Mouse (Mus musculus) limb, embryonic 13.5 days (tissue): ENCODE data around the gene Slc35e1. TPM values are rescaled to one million over a fixed set of nuclear protein-coding genes. Genes with fewer than 3 reads are reported as not detected.

Source experiments
- ATAC-seq: fragments of 200-750 bp; cut with Nextera tagmentation; 2 replicates; pipeline ENCODE4 v1.8.0; 2017; ENCODE audit warnings: low read depth, moderate number of reproducible peaks, moderate TSS enrichment; ENCODE audit not compliant: low FRiP score
- H3K27ac ChIP-seq: fragments of 300-500 bp; sonication (generic); 2 replicates; pipeline ENCODE4 v1.5.1; 2015; ENCODE audit warnings: inconsistent platforms, mild to moderate bottlenecking, moderate library complexity
- H3K27me3 ChIP-seq: fragments of 300-500 bp; sonication (generic); 2 replicates; pipeline ENCODE4 v1.6.1; 2015; ENCODE audit warnings: mild to moderate bottlenecking, inconsistent platforms
- H3K36me3 ChIP-seq: fragments of 300-500 bp; sonication (generic); 2 replicates; pipeline ENCODE4 v1.6.1; 2015; ENCODE audit warnings: inconsistent platforms, mild to moderate bottlenecking, moderate library complexity
- H3K4me1 ChIP-seq: fragments of 300-500 bp; sonication (generic); 2 replicates; pipeline ENCODE4 v1.6.1; 2015; ENCODE audit warnings: inconsistent platforms
- H3K4me2 ChIP-seq: fragments of 300-500 bp; sonication (generic); replicated peaks from 2 replicates; pipeline ENCODE4 v1.6.1; 2015; ENCODE audit warnings: inconsistent platforms, mild to moderate bottlenecking, moderate library complexity
- H3K4me3 ChIP-seq: fragments of 300-500 bp; sonication (generic); 2 replicates; pipeline ENCODE4 v1.5.1; 2015; ENCODE audit warnings: moderate library complexity, mild to moderate bottlenecking, inconsistent platforms
- H3K9ac ChIP-seq: fragments of 300-500 bp; sonication (generic); 2 replicates; pipeline ENCODE4 v1.6.1; 2015; ENCODE audit warnings: mild to moderate bottlenecking, inconsistent platforms
- H3K9me3 ChIP-seq: fragments of 300-500 bp; sonication (generic); 2 replicates; pipeline ENCODE4 v1.6.1; 2016; ENCODE audit warnings: inconsistent platforms
- WGBS: fragments of 180-500 bp; shearing (Covaris S2); methylation state at CpG from one replicate; pipeline ENCODE4 v1.1.7; 2015; 5-methylcytosine and 5-hydroxymethylcytosine counted together
- polyA plus RNA-seq: library from polyadenylated mRNA; unstranded; fragments of >200 nt; fragmentation: Nextera tagmentation; extraction: Ambion mirVana; gene quantifications from 2 replicates; pipeline ENCODE4 v1.2.1, GENCODE M21; 2015

The Slc35e1 gene
- 20.2 and 21.8 TPM in 2 replicates for polyA plus RNA-seq

- Histone ChIP-seq H3K36me3 (peaks cover 59% of the 10 kb centered on the region), H3K27ac (peak within 1 kb of the TSS; percentile 65), H3K9me3 (no peaks in the 10 kb centered on the region), H3K4me2 (peak within 1 kb of the TSS; percentile 94), H3K4me3 (peak within 1 kb of the TSS; percentile 93), H3K9ac (peak within 1 kb of the TSS; percentile 92), H3K4me1 (peaks cover 31% of the 10 kb centered on the region), H3K27me3 (no peaks in the 10 kb centered on the region)
- peak; percentile 38 for ATAC-seq
- WGBS = under 1% methylated on average over 67 of the region's 98 CpGs
These were observed at the start of gene Slc35e1 for GRCm38 (mm10) chr8:72491680-72492621. Slc35e1 (minus strand) TSS chr8:72492614.

DNA sequence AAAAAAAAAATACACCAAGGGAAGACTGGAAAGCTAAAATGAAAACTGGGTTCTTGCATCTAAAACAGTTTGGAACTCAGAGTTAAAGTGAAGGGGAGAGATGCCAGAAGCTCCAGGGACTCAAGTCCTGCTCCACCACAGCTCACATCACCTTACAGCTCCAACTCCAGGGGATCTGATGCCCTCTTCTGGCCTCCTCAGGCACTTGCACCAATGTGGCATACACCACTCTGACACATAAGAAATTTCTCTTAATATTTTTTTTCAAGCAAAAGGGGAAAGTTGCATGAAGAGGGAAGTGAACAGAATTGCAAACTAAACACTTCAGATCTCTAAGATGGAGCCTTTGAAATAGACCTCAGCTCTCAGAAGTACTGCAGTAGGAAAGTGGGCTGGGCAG is 46.8 kb upstream of the Slc35e1 start:
- Histone ChIP-seq H3K9ac (no peak overlapping the region), H3K4me3 (no peak overlapping the region), H3K9me3 (no peaks in the 10 kb centered on the region), H3K4me2 (no peak overlapping the region), H3K4me1 (no peaks in the 10 kb centered on the region), H3K36me3 (peaks cover 17% of the 10 kb centered on the region), H3K27me3 (no peaks in the 10 kb centered on the region), H3K27ac (no peak overlapping the region)
- ATAC-seq = no peak

DNA sequence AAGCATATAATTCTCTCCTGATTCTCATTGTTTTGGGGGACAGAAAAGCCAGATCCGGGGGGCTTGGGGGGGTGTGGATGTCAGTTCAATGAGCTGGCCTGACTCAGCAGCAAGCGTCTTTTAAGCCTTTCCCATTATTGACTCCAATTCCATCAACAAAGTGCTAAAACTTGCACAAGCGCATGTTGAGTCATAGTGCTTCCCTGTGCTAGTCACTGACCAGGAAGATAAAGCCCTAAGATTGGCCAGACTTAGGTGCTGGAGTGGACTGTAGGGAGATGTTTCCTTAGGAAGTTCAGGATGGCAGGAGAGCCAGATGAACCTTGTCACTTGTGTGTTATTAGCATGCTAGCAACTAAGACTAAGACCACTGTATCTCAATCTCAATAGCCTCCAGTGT is 42.5 kb upstream of the Slc35e1 start:
- ATAC-seq = no peak
- Histone ChIP-seq H3K4me3 (no peak overlapping the region), H3K9ac (no peak overlapping the region), H3K9me3 (no peaks in the 10 kb centered on the region), H3K27me3 (no peaks in the 10 kb centered on the region), H3K4me1 (no peaks in the 10 kb centered on the region), H3K27ac (no peak overlapping the region), H3K36me3 (peaks cover 7% of the 10 kb centered on the region; the same call in 1 of the 2 replicates), H3K4me2 (no peak overlapping the region)
- 95% methylated on average over 3 of the region's 3 CpGs for WGBS

- H3K9ac ChIP-seq = no peak overlapping the region
- H3K9me3 ChIP-seq = no peaks in the 10 kb centered on the region
- no peak overlapping the region for H3K27ac ChIP-seq
- H3K4me1 ChIP-seq = no peaks in the 10 kb centered on the region
- ATAC-seq = no peak
- H3K4me2 ChIP-seq = no peak overlapping the region
- H3K27me3 ChIP-seq = no peaks in the 10 kb centered on the region
- peaks cover 9% of the 10 kb centered on the region for H3K36me3 ChIP-seq
- 94% methylated on average over 1 of the region's 1 CpGs for WGBS
- H3K4me3 ChIP-seq = no peak overlapping the region
These were observed 39.7 kb upstream of the Slc35e1 start for GRCm38 (mm10) chr8:72532103-72532502.

DNA sequence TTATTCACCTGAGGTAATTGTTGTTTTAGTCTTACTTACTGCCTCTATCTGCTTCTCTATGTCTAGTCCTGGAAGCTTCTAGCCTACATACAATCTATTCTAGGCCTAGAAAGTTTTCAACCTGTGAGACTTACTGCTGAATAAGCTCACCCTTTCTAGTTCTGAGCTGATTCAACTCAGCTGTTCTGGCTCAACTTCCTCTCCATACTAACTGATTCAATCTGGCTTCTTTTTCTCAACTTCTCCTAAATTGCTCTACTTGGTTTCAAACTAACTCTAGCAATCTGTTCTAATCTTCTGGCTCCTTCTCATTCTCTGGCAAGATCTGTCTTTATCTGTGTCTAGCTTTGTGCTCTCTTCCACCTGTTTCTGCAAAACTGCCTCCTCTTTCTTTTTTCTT is 29.5 kb upstream of the Slc35e1 start:
- no peak overlapping the region for H3K9ac ChIP-seq
- H3K27me3 ChIP-seq = no peaks in the 10 kb centered on the region
- H3K4me1 ChIP-seq = no peaks in the 10 kb centered on the region
- H3K36me3 ChIP-seq = peaks cover 7% of the 10 kb centered on the region
- ATAC-seq = no peak
- H3K27ac ChIP-seq = no peak overlapping the region
- H3K4me2 ChIP-seq = no peak overlapping the region
- no peaks in the 10 kb centered on the region for H3K9me3 ChIP-seq
- H3K4me3 ChIP-seq = no peak overlapping the region

- ATAC-seq = no peak
- no peak overlapping the region for H3K4me2 ChIP-seq
- 76% methylated on average over 7 of the region's 7 CpGs for WGBS
These were observed 25.1 kb upstream of the Slc35e1 start for GRCm38 (mm10) chr8:72517421-72517988.

DNA sequence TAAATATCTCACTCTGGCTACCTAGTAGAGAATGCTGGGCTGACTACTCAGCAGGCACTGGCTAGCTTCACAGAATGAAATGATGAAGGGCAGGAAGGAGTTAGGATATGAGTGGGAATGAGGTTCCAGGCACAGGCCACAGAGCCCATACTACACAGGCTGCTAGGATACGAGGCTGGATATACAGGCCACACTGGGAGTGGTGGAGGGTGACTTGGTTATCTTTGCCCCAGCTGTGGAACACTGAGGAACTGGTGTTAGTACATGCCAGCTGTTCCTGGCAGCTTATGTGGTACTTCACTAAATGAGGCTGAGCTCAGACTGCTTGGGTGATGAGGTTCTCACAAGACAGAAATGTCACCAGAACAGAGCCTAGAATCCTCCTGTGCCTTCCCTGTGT is 20.7 kb upstream of the Slc35e1 start:
- no peak overlapping the region for H3K4me3 ChIP-seq
- no peak for ATAC-seq
- H3K9me3 ChIP-seq = no peaks in the 10 kb centered on the region
- H3K4me1 ChIP-seq = 0 out of 2 replicates have a peak, but pooled peaks cover 4% of the 10 kb centered on the region
- peaks cover 4% of the 10 kb centered on the region; the same call in 1 of the 2 replicates for H3K36me3 ChIP-seq
- H3K27ac ChIP-seq = no peak overlapping the region
- no peaks in the 10 kb centered on the region for H3K27me3 ChIP-seq
- no peak overlapping the region for H3K4me2 ChIP-seq
- no peak overlapping the region for H3K9ac ChIP-seq
- 91% methylated on average over 1 of the region's 1 CpGs for WGBS

More at GRCm38 (mm10) chr8:72517421-72517988, 25.1 kb upstream of the Slc35e1 start:
- Histone ChIP-seq H3K9ac (no peak overlapping the region), H3K27me3 (no peaks in the 10 kb centered on the region), H3K36me3 (peaks cover 4% of the 10 kb centered on the region; the same call in 1 of the 2 replicates), H3K4me1 (no peaks in the 10 kb centered on the region), H3K4me3 (no peak overlapping the region), H3K27ac (no peak overlapping the region), H3K9me3 (no peaks in the 10 kb centered on the region)

DNA sequence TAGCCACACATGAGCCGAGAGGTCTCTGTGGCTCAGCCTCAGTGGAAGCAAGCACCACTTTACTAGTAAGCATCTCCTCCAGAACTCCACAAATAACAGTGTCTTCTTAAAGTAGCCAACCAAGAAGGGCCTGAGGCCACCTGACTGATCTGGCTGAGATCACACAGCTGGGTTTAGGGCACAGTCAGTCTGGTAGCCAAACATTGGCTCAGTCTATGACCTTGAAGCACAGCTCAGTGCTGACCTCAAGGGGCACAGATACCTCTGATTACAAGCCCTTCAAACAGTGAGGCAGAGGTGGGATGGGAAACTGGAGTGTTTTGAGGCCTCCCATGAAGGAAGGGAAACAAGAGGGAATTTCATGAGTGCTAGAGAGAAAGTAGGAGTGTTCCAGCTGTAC is 20.2 kb upstream of the Slc35e1 start:
- Histone ChIP-seq H3K27ac (no peak overlapping the region), H3K27me3 (no peaks in the 10 kb centered on the region), H3K4me3 (no peak overlapping the region), H3K9me3 (no peaks in the 10 kb centered on the region), H3K36me3 (peaks cover 4% of the 10 kb centered on the region; the same call in 1 of the 2 replicates), H3K4me1 (peaks cover 6% of the 10 kb centered on the region; the same call in 1 of the 2 replicates), H3K4me2 (no peak overlapping the region), H3K9ac (no peak overlapping the region)
- 90% methylated on average over 1 of the region's 1 CpGs for WGBS
- no peak for ATAC-seq

DNA sequence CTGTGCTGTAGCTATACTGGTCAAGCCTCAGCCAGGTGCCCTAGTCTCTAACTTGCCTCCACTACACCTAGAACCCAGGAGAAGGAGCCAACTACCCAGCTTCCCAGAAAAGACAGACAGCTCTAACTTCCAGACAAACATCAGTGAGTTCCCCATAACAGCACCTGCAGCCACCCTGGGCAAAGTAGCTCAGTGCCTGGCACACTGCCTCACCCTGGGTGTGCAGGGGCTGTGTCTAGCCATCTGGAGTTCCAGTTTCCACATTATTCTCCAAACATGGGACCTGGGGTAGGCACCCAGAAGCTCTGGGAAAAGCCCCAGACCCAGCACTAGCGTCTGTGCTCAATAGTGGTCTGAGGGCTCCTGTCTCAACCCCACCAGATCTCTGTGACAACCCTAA is 15.1 kb upstream of the Slc35e1 start:
- no peak overlapping the region for H3K4me3 ChIP-seq
- peaks cover 23% of the 10 kb centered on the region; the same call in 1 of the 2 replicates for H3K4me1 ChIP-seq
- no peak overlapping the region for H3K4me2 ChIP-seq
- no peak for ATAC-seq
- H3K27me3 ChIP-seq = no peaks in the 10 kb centered on the region
- WGBS = 86% methylated on average over 1 of the region's 1 CpGs
- H3K9me3 ChIP-seq = no peaks in the 10 kb centered on the region
- H3K27ac ChIP-seq = no peak overlapping the region; the same call in 1 of the 2 replicates
- peaks cover 15% of the 10 kb centered on the region for H3K36me3 ChIP-seq
- H3K9ac ChIP-seq = no peak overlapping the region

DNA sequence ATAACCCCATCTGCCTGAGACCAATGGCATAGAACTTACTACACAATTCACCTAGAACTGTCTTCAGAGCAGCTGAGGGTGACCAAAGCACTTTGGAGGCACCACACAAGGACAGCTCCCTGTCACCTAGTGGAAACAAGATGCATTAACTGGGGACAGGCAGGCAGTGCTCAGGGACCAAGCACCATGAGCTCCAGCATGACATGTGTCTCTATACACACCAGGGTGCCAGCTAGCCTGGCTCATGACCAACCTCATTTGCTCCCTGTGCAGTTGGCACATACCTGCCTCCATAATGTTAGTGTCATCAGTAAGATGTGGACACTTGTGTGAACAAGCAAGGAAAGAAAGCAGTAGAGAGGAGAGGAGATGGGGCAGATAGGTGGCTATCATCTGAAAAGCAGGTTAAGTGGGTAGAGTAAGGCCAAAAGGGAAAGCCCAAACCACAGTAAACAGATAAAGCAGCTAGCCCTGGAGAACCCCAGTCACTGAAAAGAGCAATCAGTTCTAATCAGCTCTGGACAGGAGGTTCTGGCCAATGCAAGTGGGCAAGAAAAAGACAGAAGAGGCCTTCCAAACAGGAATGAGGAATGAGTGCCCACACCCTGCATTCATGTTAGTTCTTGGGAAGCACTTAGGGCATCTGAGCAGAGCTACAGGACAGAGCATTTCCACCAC is 12.4 kb upstream of the Slc35e1 start:
- no peak for ATAC-seq
- Histone ChIP-seq H3K9ac (no peak overlapping the region), H3K4me3 (no peak overlapping the region), H3K36me3 (peaks cover 21% of the 10 kb centered on the region), H3K27ac (no peak overlapping the region), H3K4me1 (peaks cover 20% of the 10 kb centered on the region; the same call in 1 of the 2 replicates), H3K9me3 (no peaks in the 10 kb centered on the region), H3K27me3 (no peaks in the 10 kb centered on the region), H3K4me2 (no peak overlapping the region)

- no peaks in the 10 kb centered on the region for H3K27me3 ChIP-seq
- H3K27ac ChIP-seq = no peak overlapping the region
- no peak for ATAC-seq
- no peak overlapping the region for H3K4me2 ChIP-seq
- peaks cover 20% of the 10 kb centered on the region; the same call in 1 of the 2 replicates for H3K4me1 ChIP-seq
- H3K9ac ChIP-seq = no peak overlapping the region; the same call in 1 of the 2 replicates
- H3K4me3 ChIP-seq = no peak overlapping the region
- H3K36me3 ChIP-seq = peaks cover 24% of the 10 kb centered on the region
- H3K9me3 ChIP-seq = no peaks in the 10 kb centered on the region
These were observed 11.7 kb upstream of the Slc35e1 start for GRCm38 (mm10) chr8:72504137-72504536.

- WGBS = 95% methylated on average over 1 of the region's 1 CpGs
- Histone ChIP-seq H3K4me2 (no peak overlapping the region), H3K27ac (no peak overlapping the region), H3K36me3 (peaks cover 45% of the 10 kb centered on the region), H3K4me1 (peaks cover 12% of the 10 kb centered on the region; the same call in 1 of the 2 replicates), H3K4me3 (no peak overlapping the region), H3K27me3 (no peaks in the 10 kb centered on the region), H3K9me3 (no peaks in the 10 kb centered on the region), H3K9ac (no peak overlapping the region)
- no peak for ATAC-seq
These were observed 8.1 kb upstream of the Slc35e1 start for GRCm38 (mm10) chr8:72500521-72500931.
